Mouse (Mus musculus): ENCODE data around the gene Etv2.

Gene Etv2

DNA sequence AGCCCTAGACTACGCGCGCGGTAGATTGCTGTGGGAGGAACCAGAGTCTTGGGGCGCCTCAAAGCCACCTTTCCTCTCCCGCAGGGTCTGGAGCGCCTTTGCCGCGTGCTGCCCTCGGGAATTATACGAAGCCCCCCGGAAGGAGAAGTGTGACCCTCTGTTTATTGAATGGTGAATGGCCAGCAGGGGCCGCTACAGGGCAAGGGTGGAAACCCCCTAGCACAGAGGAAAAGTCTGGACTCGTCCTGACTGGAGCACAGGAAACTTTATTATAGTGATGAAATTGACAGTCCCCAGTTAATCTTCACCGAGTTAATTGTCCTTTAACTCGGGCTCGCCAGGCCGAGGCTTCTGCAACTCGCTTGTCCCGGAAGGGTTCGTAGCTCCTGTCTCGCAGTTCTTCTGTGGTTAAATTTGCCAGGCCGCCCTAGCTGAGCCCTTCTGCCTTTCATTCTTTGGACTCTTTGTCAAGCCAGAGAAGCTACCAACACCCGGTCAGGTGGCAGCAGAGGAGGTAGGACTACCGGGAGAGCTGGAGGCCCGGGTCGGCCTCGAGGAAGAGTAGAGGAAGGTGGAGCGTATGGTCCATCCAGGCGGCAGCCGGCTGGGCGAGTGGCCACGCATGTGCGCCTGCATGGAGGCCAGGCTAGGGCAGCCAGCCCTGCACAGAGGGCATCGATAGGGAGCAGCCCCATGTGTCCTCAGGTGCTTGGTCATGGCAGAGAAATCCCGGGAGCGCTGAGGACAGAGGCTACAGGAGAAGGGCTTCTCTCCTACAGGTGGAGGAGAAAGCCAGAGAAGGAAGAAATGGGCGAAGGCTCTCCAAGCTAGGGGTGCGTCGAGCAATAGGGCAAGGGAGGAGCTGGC lies 46.0 kb downstream of the Etv2 start:
- CTCF ChIA-PET: interaction anchor here (0.6 kb wide), 1 partner anchor 151 kb away, joined by 3 read pairs; no protein-coding TSS in a partner anchor

DNA sequence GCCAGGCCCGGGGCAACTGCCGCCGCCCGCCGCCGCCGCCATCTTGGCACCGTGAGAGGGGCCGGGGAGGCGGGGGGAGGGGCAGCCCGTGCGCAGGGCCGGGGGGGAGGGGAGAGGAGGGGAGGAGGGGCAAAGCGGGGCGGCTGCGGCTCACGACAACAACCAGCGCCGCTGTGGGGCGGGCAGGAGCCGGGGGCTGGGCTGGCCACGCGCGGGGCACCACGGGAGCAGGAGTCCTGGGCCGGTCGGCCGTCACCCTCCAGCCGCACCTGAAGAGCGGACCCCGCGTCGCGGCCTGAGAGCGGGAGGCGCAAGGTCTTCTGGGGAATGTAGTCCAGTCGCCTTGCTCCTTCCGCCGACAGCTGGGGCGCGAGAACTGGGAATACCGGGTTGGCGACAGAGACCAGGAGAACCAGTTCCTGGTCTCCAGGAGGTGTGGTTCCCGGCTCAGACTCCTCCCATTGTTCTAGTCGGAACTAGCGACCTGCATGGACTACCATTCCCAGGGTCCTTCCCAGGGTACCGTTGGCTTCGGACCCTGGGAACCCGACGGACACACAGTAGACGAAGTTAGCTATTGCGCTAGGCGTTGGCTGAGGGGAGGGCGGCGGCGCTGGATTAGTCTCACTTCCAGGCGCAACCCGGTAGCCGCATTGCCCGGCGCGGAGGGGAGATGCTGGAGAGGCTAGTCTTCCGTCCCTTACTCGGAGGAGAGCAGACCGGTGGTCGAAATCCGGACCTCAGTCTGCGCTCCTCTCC lies 46.8 kb downstream of the Etv2 start, which contains the start of gene Kmt2b:
Gene Kmt2b (minus strand): TSS at position 51 of the 759 bp plus-strand sequence.
- CTCF ChIA-PET: no interaction called here

DNA sequence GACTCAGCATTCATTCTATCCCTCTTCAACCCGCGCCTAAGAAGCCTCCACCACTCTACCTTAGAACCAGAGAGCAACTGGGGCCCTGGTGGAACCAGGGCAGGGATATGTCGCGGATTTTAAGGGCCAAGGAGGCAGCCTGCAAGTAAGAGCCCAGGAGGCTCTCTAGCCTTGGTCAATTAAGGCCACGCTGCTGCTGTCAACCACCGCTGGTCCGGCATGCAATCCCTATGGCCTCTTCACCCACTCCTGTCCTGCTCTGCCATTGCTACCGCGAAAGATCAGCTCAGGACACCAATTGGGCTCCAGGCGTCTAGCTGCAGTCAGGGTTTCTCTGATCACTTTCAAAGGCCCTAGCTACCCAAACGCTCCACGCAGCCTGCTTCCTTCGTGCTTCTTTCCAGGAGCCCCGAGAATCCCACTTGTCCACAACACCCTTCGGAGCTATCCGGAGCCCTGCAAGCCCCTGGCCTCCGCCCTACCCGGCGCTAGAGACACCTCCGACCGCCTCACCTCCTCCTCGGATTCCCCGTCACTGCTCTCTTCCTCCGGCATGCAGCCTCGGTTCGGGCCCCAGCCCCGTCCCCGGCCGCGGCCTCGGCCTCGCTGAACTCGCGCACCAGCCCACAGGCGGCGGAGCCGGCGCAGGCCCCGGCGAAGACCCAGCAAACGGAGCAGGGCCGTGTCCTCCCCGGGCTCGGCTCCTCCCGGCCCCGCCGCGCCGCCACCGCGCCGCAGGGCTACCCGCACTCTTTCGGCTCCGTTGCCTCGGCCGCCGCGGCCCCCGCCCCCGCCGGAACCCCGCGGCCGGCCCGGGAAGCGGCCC lies 47.6 kb downstream of the Etv2 start:
- CTCF ChIA-PET: no interaction called here

DNA sequence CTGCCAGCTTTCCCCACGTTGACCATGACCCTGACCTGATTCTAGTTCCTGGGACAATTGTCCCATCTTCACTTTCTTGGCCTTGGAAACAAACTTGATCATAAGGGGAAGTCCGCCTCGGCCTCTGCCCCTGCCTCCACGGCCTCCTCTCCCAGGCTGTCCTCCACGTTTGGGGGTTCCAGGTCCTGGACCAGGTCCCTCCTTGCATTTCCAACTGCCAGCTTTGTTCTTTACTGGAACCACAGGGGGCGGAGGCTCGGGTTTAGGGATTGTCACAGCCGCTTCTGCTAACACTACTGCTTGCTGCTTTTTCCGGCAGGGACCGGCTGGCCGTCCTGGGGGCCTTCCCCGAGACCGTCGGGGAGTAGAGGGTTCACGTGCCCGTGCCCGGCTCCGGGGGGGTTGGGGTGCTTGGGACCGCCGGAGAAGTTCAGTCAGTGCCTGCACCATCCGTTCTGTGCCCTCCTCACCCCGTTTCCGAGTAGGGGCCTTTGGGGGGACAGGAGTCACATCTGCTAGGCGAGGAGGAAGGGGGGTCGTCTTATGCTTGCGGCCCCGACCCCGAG lies 49.1 kb downstream of the Etv2 start:
- CTCF ChIA-PET: no interaction called here

DNA sequence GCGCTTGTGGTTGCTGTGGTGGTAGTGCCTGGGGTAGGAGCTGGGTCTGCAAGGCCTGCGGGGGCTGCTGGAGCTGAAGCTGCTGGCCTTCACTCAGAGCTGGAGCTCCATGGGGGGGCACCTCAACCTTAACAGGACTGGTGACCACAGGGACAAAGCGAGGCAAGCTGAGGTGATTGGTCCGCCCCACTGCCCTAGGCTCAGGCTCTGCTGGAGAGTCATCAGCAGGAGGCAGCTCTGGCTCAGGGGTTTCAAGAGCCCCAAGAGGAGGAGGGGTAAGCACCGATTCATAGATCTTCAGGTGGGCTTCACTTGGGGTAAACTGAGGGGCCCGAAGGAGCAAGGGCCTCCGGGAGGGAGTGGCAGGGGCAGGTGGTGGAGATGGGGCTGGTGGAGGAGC lies 50.5 kb downstream of the Etv2 start:
- CTCF ChIA-PET: interaction anchor here (0.6 kb wide), 1 partner anchor 62 kb away, joined by 12 read pairs; no protein-coding TSS in a partner anchor

DNA sequence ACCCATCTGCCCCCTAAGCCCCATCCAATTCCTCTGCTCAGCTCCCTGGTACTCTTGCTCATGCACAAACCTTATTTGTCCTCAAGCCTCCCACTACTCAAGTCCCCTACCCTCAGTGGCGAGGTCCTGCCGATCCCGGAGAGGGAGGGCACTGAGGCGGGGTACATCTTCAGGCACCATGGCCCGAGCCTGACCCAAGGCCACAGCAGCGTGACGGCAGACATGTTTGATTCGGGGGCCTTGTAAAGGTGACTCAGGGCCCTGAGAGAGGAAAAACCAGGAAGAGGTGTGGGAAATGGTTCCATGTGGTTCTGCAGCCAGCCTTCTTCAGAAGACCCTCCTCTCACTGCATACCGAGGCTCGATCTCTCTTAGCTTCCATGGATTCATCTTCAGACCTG lies 51.3 kb downstream of the Etv2 start:
- CTCF ChIA-PET: no interaction called here

Data from spleen, embryonic (tissue).